Mouse (Mus musculus): Measurements from ENCODE around the gene Tmem199. TPM values are rescaled to one million over a fixed set of nuclear protein-coding genes. Genes with fewer than 3 reads are reported as not detected.

Tmem199 gene
- polyA plus RNA-seq, 1 experiment from 2014 or later: 41.7 TPM

- H3K4me3 ChIP-seq: no peak overlapping the region
- no peaks in the 10 kb centered on the region for H3K36me3 ChIP-seq
- WGBS (ENCODE audit: insufficient replicate concordance): 55% methylated on average over 7 of the region's 7 CpGs
- peaks cover 48% of the 10 kb centered on the region for H3K4me1 ChIP-seq
- H3K9me3 ChIP-seq (replicated peaks): no peaks in the 10 kb centered on the region
- no peak overlapping the region for H3K4me2 ChIP-seq
- no peak for ATAC-seq
- H3K9ac ChIP-seq: no peak overlapping the region
- H3K27me3 ChIP-seq (replicated peaks): 0 out of 2 replicates have a peak, but pooled peaks cover 2% of the 10 kb centered on the region
- no peak overlapping the region for H3K27ac ChIP-seq
Observed at GRCm38 (mm10) chr11:78467515-78467914, 44.5 kb downstream of the Tmem199 start.

- Histone ChIP-seq H3K27ac (no peak overlapping the region), H3K4me1 (peaks cover 48% of the 10 kb centered on the region), H3K4me2 (peak overlapping the region; percentile 90), H3K27me3 (replicated peaks) (no peaks in the 10 kb centered on the region), H3K9me3 (replicated peaks) (peaks cover 6% of the 10 kb centered on the region; the same call in 1 of the 2 replicates), H3K4me3 (peak overlapping the region; percentile 65), H3K36me3 (no peaks in the 10 kb centered on the region), H3K9ac (peak overlapping the region; percentile 74; the same call in 1 of the 2 replicates)
- peak; percentile 27; the same call in 1 of the 2 replicates for ATAC-seq
- 69% methylated on average over 23 of the region's 23 CpGs for WGBS (ENCODE audit: insufficient replicate concordance)
Observed at GRCm38 (mm10) chr11:78466242-78466912, 45.6 kb downstream of the Tmem199 start.

- WGBS (ENCODE audit: insufficient replicate concordance): under 1% methylated on average over 41 of the region's 41 CpGs
- H3K4me3 ChIP-seq: peak within 1 kb of the TSS; percentile 65
Observed at GRCm38 (mm10) chr11:78465568-78466180, 46.3 kb downstream of the Tmem199 start, which contains the start of gene Slc46a1. Slc46a1 (plus strand) TSS chr11:78465697.

GRCm38 (mm10) chr11:78465116-78465515, 46.9 kb downstream of the Tmem199 start:
- H3K9me3 ChIP-seq (replicated peaks): peaks cover 6% of the 10 kb centered on the region; the same call in 1 of the 2 replicates
- 51% methylated on average over 9 of the region's 9 CpGs for WGBS (ENCODE audit: insufficient replicate concordance)
- H3K4me3 ChIP-seq: peak overlapping the region; percentile 65
- H3K27ac ChIP-seq: no peak overlapping the region
- H3K9ac ChIP-seq: no peak overlapping the region
- H3K36me3 ChIP-seq: no peaks in the 10 kb centered on the region
- ATAC-seq: no peak
- H3K4me2 ChIP-seq: peak overlapping the region; percentile 90
- H3K4me1 ChIP-seq: peaks cover 48% of the 10 kb centered on the region
- no peaks in the 10 kb centered on the region for H3K27me3 ChIP-seq (replicated peaks)

More at GRCm38 (mm10) chr11:78465568-78466180, 46.3 kb downstream of the Tmem199 start, which contains the start of gene Slc46a1:
- no peaks in the 10 kb centered on the region for H3K27me3 ChIP-seq (replicated peaks)
- H3K36me3 ChIP-seq: no peaks in the 10 kb centered on the region
- H3K4me1 ChIP-seq: peaks cover 48% of the 10 kb centered on the region
- peak within 1 kb of the TSS; percentile 74 for H3K9ac ChIP-seq
- ATAC-seq: peak; percentile 86
- peak within 1 kb of the TSS; percentile 90 for H3K4me2 ChIP-seq
- H3K9me3 ChIP-seq (replicated peaks): peaks cover 6% of the 10 kb centered on the region; the same call in 1 of the 2 replicates
- H3K27ac ChIP-seq: peak within 1 kb of the TSS; percentile 81

DNA sequence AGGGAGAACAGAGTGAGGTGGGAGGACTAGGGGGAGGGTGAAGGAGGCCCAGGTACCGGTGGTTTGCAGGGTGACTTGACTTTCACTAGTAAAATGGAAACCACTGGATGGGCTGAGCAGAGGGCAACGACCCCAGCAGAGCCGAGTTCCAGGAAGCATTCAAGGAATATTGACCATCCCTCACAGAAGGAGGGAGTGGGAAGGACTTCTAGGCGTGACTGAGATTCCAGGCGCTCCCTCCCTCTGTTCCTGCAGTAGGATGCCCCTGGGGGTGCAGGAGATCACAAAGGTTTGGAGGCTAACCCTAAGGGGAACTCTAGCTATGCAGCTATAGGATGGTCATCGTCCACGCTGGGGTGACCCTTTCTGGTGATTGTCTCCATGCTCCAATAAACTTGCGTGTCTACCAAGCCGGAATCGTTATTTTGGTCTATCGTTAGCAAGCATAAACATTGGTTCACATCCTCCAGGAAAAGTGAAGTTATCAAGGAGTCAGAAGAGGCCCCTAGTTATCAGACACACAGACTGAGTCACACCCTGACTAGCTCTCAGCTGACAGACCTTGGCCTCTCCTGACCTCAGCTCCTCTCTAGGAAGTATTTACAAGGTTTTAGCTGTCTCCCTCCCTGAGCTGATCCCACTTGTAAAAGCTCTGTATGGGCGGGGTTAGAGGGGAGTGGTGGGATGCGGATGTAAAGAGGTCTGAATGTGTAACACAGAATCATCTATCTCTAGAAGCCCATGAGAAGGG, 48.5 kb downstream of the Tmem199 start:
- no peak for ATAC-seq
- H3K4me2 ChIP-seq: peak overlapping the region; percentile 37
- H3K27me3 ChIP-seq (replicated peaks): no peaks in the 10 kb centered on the region
- H3K9me3 ChIP-seq (replicated peaks): peaks cover 6% of the 10 kb centered on the region; the same call in 1 of the 2 replicates
- no peak overlapping the region for H3K27ac ChIP-seq
- H3K4me3 ChIP-seq: no peak overlapping the region
- no peaks in the 10 kb centered on the region for H3K36me3 ChIP-seq
- no peak overlapping the region for H3K9ac ChIP-seq
- 40% methylated on average over 13 of the region's 13 CpGs for WGBS (ENCODE audit: insufficient replicate concordance)
- H3K4me1 ChIP-seq: peaks cover 48% of the 10 kb centered on the region

DNA sequence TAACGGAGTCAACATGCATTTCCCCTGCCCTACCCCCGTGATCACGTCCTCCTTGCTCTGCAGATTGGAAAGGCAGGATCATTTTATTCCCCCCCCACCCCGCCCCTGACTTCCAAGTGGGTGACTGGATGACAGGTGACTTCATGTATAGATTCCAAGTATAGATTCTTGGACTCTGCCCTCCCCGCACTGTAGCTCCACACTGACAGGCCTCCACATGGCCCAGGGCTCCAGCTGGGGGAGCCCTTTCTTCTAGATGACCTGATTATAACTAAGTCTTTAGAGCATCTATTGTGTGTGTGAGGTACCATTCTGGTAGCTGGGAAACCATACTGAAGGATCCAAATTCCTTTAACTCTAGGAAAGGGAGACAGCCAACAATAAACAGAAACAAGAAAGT, 49.3 kb downstream of the Tmem199 start:
- H3K27ac ChIP-seq: no peak overlapping the region
- H3K9ac ChIP-seq: no peak overlapping the region
- H3K27me3 ChIP-seq (replicated peaks): no peaks in the 10 kb centered on the region
- no peak for ATAC-seq
- H3K36me3 ChIP-seq: no peaks in the 10 kb centered on the region
- H3K9me3 ChIP-seq (replicated peaks): peaks cover 6% of the 10 kb centered on the region; the same call in 1 of the 2 replicates
- H3K4me3 ChIP-seq: no peak overlapping the region
- peaks cover 48% of the 10 kb centered on the region for H3K4me1 ChIP-seq
- no peak overlapping the region for H3K4me2 ChIP-seq
- 69% methylated on average over 5 of the region's 5 CpGs for WGBS (ENCODE audit: insufficient replicate concordance)

GRCm38 (mm10) chr11:78461894-78462293, 50.1 kb downstream of the Tmem199 start:
- H3K36me3 ChIP-seq: no peaks in the 10 kb centered on the region
- H3K4me1 ChIP-seq: peaks cover 44% of the 10 kb centered on the region
- peaks cover 6% of the 10 kb centered on the region; the same call in 1 of the 2 replicates for H3K9me3 ChIP-seq (replicated peaks)
- H3K27me3 ChIP-seq (replicated peaks): no peaks in the 10 kb centered on the region
- no peak overlapping the region for H3K4me3 ChIP-seq
- H3K9ac ChIP-seq: no peak overlapping the region
- H3K4me2 ChIP-seq: no peak overlapping the region
- WGBS (ENCODE audit: insufficient replicate concordance): 63% methylated on average over 1 of the region's 1 CpGs
- no peak overlapping the region for H3K27ac ChIP-seq
- ATAC-seq: no peak

DNA sequence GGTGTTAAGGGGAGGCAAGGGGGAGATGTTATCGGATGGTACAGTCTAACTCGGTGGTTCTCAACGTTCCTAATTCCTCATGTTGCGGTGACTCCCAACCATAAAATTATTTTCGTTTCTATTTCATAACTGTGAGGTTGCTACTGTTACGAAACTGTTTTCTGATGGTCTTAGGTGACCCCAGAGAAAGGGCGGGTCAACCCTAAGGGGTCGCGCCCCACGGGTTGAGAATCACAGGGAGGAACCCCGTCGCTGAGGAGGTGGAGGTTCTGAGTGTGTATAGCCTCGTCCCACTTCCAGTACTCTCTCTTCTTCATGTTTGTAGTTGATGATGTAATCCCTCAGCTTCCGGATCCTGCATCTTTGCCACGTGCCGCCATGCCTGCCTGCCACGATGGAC, 53.2 kb downstream of the Tmem199 start:
- WGBS (ENCODE audit: insufficient replicate concordance): 73% methylated on average over 17 of the region's 17 CpGs

More for the DNA sequence above, 53.2 kb downstream of the Tmem199 start:
- Histone ChIP-seq H3K9ac (no peak overlapping the region), H3K27me3 (replicated peaks) (peaks cover 18% of the 10 kb centered on the region), H3K4me3 (no peak overlapping the region), H3K4me2 (no peak overlapping the region), H3K4me1 (peaks cover 12% of the 10 kb centered on the region), H3K27ac (no peak overlapping the region), H3K9me3 (replicated peaks) (peaks cover 6% of the 10 kb centered on the region; the same call in 1 of the 2 replicates), H3K36me3 (no peaks in the 10 kb centered on the region)
- ATAC-seq: no peak

Other genes with a start within 250 kb of the Tmem199 start
- gene BC030499, start 221.3 kb downstream of the Tmem199 start, polyA plus RNA-seq (2016; fragmentation: Nextera tagmentation; extraction: Ambion mirVana): 0.22 and 0.23 TPM in 2 replicates
- 38.6 and 40.0 TPM in 2 replicates for gene Spag5, start 210.6 kb downstream of the Tmem199 start, polyA plus RNA-seq (2016; fragmentation: Nextera tagmentation; extraction: Ambion mirVana)
- gene Aldoc, start 189.2 kb downstream of the Tmem199 start, polyA plus RNA-seq (2016; fragmentation: Nextera tagmentation; extraction: Ambion mirVana): 4.7 and 5.1 TPM in 2 replicates
- gene Pigs, start 183.8 kb downstream of the Tmem199 start, polyA plus RNA-seq (2016; fragmentation: Nextera tagmentation; extraction: Ambion mirVana): 40.8 and 42.6 TPM in 2 replicates
- gene Unc119, start 168.7 kb downstream of the Tmem199 start, polyA plus RNA-seq (2016; fragmentation: Nextera tagmentation; extraction: Ambion mirVana): 46.5 and 50.4 TPM in 2 replicates
- gene Foxn1, start 125.6 kb downstream of the Tmem199 start, polyA plus RNA-seq (2016; fragmentation: Nextera tagmentation; extraction: Ambion mirVana): not detected in 2 replicates
- 0.05 TPM in 1 of 2 replicates, not detected in the other for gene Slc13a2, start 90.0 kb downstream of the Tmem199 start, polyA plus RNA-seq (2016; fragmentation: Nextera tagmentation; extraction: Ambion mirVana)
- 5.7 and 6.3 TPM in 2 replicates for gene Slc46a1, start 46.5 kb downstream of the Tmem199 start, polyA plus RNA-seq (2016; fragmentation: Nextera tagmentation; extraction: Ambion mirVana)
- gene Sarm1, start 14.4 kb downstream of the Tmem199 start, polyA plus RNA-seq (2016; fragmentation: Nextera tagmentation; extraction: Ambion mirVana): 0.25 and 0.38 TPM in 2 replicates
- gene Vtn, start 13.1 kb downstream of the Tmem199 start, polyA plus RNA-seq (2016; fragmentation: Nextera tagmentation; extraction: Ambion mirVana): 206 and 223 TPM in 2 replicates
- gene Sebox, start 8.7 kb downstream of the Tmem199 start, polyA plus RNA-seq (2016; fragmentation: Nextera tagmentation; extraction: Ambion mirVana): 0.12 TPM in 1 of 2 replicates, not detected in the other
- 96.0 and 96.7 TPM in 2 replicates for gene Poldip2, start within 50 bp of the Tmem199 start, polyA plus RNA-seq (2016; fragmentation: Nextera tagmentation; extraction: Ambion mirVana)
- 22.3 and 22.6 TPM in 2 replicates for gene Tnfaip1, start 24.2 kb upstream of the Tmem199 start, polyA plus RNA-seq (2016; fragmentation: Nextera tagmentation; extraction: Ambion mirVana)
- gene Ift20, start 24.2 kb upstream of the Tmem199 start, polyA plus RNA-seq (2016; fragmentation: Nextera tagmentation; extraction: Ambion mirVana): 81.7 and 84.7 TPM in 2 replicates
- 111 and 128 TPM in 2 replicates for gene Tmem97, start 38.6 kb upstream of the Tmem199 start, polyA plus RNA-seq (2016; fragmentation: Nextera tagmentation; extraction: Ambion mirVana)
- gene Nlk, start 185.2 kb upstream of the Tmem199 start, polyA plus RNA-seq (2016; fragmentation: Nextera tagmentation; extraction: Ambion mirVana): 7.6 and 8.6 TPM in 2 replicates
- gene Ccnq, start 239.6 kb upstream of the Tmem199 start, polyA plus RNA-seq (2016; fragmentation: Nextera tagmentation; extraction: Ambion mirVana): 30.3 and 32.4 TPM in 2 replicates

All from liver, embryonic 12.5 days (tissue).